Mouse (Mus musculus) 416B (cell line): ENCODE results near the gene Gigyf2.

Experiments used
- DNase-seq: peaks from one replicate; pipeline ENCODE4 v3.0.0; 2011; ENCODE audit warnings: low read depth

Gigyf2 gene

GRCm38 (mm10) chr1:87316672-87317071, 10.1 kb upstream of the Gigyf2 start:
- peak; percentile 44 for DNase-seq

- peak; percentile 32 for DNase-seq
Observed at GRCm38 (mm10) chr1:87321071-87321470, 5.7 kb upstream of the Gigyf2 start.

GRCm38 (mm10) chr1:87322778-87323177, 4.0 kb upstream of the Gigyf2 start:
- no peak for DNase-seq

DNA sequence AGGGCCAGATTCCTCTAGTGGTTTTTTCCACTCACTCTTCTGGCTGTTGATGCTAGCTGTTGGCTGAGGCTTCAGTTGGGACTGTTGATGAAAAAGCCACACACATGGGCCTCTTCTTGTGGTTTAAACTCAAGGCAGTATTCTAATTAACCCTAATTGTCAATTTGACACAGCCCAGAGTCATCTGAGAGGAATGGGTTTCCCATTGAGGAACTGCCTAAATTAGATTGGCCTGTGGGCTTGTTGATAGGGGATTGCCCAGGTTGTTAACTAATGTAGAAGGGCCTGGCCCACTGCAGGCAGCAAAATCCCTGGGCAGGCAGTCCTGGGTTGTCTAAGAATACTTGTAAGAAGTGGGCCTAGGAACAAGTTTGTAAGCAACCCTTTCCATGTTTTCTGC, 2.1 kb upstream of the Gigyf2 start:
- DNase-seq, result no peak

- DNase-seq, result peak; percentile 50
Observed at GRCm38 (mm10) chr1:87327165-87327861, 515 bp downstream of the Gigyf2 start.

- DNase-seq, result no peak
Observed at GRCm38 (mm10) chr1:87331774-87332173, 5.0 kb downstream of the Gigyf2 start.

GRCm38 (mm10) chr1:87350576-87350975, 23.8 kb downstream of the Gigyf2 start:
- DNase-seq, result no peak

- no peak for DNase-seq
Observed at GRCm38 (mm10) chr1:87360276-87360675, 33.5 kb downstream of the Gigyf2 start.

- DNase-seq, result no peak
Observed at GRCm38 (mm10) chr1:87378024-87378560, 51.3 kb downstream of the Gigyf2 start.

GRCm38 (mm10) chr1:87379919-87380318, 53.1 kb downstream of the Gigyf2 start:
- DNase-seq, result peak; percentile 72

GRCm38 (mm10) chr1:87381152-87381551, 54.4 kb downstream of the Gigyf2 start:
- peak; percentile 21 for DNase-seq

- DNase-seq, result no peak
Observed at GRCm38 (mm10) chr1:87386436-87387092, 59.8 kb downstream of the Gigyf2 start.

- DNase-seq, result no peak
Observed at GRCm38 (mm10) chr1:87393444-87394195, 66.8 kb downstream of the Gigyf2 start.

GRCm38 (mm10) chr1:87394594-87394993, 67.8 kb downstream of the Gigyf2 start, which contains the start of gene Kcnj13:
TSS of gene Kcnj13 (minus strand) at chr1:87394729.
- DNase-seq, result no peak

GRCm38 (mm10) chr1:87396923-87397586, 70.3 kb downstream of the Gigyf2 start:
- DNase-seq, result no peak

DNA sequence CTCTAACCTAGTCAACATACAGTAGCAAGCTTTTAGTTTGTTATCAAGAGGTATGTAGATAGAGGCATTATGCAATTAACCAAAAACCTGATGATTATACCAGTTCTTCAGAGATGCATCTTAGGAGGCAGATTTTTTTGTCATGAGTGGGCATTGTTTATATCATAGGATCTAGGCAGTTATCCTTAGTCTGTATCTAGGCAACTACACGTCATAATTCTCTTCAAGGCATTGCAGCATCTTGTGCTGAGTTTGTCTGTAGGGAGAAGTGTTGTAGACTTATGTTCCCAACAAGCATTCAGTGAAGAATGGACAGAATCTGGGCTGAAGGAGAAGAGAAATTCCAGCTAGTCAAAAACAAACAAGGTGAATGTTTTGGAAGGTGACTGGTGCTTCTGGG, 77.9 kb downstream of the Gigyf2 start:
- DNase-seq, result no peak

DNA sequence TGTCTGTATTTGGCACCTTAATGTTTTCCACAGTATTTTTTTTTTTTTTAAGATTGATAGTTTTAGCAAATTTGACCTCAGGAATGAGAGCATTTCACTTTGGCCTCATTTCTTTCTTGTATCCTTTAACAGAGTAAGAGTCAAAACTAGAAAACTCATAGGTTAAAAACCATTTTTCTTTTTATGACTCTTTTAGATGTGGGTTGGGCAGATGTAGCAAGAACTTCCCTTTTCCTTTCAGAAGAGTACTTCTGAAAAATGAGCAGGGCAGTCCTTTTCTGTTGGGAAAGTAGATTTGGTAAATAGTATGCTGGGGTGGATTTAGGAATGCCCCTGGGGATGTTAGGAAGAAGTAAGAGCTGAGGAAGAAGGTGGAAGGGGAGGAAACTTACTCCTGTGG, 79.2 kb downstream of the Gigyf2 start:
- DNase-seq, result peak; percentile 25

DNA sequence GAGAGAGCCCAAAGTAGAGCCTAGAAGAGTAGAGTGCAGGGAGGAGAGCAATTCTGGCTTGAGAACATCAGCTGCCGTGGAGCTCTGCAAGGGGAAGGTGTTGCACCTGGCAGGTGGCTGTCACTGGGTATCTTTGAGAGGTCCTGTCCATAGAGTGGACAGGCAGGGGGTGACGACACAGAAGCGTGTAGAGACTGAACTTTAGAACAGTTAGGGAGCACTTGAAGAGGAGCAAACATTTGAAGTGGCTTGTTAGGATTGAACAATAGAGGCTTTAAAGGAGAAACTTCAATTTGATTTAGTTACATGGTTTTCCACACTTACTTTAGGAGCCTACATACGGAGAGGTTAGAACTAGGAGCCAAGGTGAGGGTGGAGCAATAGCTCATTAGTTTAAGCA, 82.6 kb downstream of the Gigyf2 start:
- DNase-seq, result no peak

- DNase-seq, result peak; percentile 89
Observed at GRCm38 (mm10) chr1:87418733-87419132, 91.9 kb downstream of the Gigyf2 start.

DNA sequence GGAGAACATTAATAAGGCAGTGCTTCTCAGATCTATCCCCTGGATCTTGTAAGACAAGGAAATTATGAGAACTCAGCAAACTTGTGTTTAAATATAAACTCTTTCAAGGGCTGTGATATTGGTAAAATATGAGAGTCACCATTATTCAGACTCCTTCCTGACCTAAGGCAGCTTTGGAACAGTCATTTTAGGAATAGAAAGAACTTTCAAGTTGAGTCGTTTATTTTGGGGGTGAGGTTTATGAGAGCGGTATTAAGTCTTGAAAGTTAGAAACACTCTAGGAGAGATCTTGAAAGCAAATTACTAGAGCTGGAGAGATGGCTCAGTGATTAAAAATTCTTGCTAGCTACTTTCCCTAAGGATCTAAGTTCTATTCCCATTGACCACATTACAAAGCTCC, 108.3 kb downstream of the Gigyf2 start:
- DNase-seq, result no peak

GRCm38 (mm10) chr1:87436583-87436982, 109.8 kb downstream of the Gigyf2 start:
- no peak for DNase-seq
